Mouse (Mus musculus) cerebellum, postnatal 10 days (tissue): ENCODE results near the gene Cwc25.
A peak's percentile ranks its signal among the peaks of the same experiment; 100 is the strongest.
"Not testable (repeated sequence)": the region's sequence is repeated elsewhere in the genome, so short reads cannot be mapped to it uniquely, and the experiment has no call there.

Experiments used
- DNase-seq, 2 experiments: peaks; one replicate each; pipeline ENCODE4 v3.0.0; 2021; ENCODE audit warnings: mixed read lengths in 2 of 2

Gene Cwc25

GRCm38 (mm10) chr11:97719041-97719440, 47.3 kb downstream of the Cwc25 start:
- DNase-seq = no peak

DNA sequence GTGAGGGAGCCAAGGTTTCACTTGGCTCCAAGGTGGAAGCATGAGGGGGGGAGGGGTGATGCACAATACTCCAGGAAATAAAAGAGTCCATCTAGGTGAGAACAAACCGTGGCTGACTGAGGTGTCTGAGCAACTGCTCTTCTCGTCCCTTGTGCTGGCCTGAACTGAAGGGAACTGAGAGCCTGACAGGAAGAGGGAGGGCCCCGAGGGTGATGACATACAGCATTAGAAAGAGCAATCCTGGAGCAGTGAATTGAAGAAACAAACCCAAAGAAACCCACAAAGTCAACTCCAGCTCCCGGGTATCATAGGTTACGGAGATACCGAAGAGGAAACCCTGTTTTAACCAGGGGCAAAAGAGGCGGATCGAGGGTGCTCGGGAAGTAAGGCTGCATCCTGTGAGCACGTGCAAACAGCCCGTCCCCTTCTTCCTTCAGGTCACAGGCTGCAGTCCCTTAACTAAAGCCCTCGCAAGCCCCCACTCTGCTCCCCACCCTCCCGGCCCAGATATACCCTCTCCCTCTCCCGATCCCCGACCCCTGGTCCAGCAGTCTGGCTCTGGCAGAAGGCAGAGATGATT, 48.0 kb downstream of the Cwc25 start:
- DNase-seq = no peak

DNA sequence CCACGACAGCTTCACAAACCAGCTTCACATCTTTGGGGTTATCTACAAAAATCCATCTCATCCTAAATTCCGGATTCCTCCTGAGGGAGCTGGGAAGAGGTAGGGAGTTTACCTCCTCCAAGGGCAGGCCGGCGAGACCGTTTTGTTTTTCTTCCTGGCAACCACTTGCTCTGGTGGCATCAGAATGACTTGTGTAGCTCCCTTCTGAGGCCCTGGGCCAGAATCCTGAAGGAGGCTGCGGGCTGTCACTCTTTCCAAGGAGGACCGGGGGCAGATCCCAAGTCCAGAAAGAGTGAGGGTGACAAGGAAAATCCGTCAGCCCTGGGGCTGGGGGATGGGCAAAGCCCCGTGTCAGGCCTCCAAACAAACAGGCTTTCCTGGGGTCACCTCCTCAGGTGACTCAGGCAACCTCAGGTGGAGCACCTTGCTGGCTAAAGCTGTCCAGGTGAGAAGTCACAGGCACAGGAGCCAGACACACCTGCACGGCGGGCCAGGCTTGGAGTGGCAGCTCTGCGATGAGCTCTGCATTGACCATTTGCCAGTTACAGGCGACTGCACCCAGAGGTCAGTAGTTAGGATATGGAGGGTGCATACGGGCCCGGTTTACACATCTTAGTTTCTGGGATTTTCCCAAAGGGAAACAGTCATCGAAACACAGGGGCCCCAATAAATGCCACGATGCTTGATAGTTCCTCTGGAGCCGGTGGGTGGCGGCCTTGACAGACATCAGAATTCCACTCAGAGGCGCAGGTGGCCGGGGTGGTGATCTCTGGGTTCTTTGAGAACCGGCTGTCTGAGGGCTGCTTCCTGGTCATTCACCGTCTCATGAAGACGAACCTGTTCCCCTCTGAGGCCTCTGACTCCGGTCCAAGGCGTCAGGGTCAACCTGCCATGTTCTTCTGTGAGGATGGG, 48.7 kb downstream of the Cwc25 start:
- DNase-seq = no peak

- no peak for DNase-seq
Measured at GRCm38 (mm10) chr11:97716021-97716420, 50.3 kb downstream of the Cwc25 start.

DNA sequence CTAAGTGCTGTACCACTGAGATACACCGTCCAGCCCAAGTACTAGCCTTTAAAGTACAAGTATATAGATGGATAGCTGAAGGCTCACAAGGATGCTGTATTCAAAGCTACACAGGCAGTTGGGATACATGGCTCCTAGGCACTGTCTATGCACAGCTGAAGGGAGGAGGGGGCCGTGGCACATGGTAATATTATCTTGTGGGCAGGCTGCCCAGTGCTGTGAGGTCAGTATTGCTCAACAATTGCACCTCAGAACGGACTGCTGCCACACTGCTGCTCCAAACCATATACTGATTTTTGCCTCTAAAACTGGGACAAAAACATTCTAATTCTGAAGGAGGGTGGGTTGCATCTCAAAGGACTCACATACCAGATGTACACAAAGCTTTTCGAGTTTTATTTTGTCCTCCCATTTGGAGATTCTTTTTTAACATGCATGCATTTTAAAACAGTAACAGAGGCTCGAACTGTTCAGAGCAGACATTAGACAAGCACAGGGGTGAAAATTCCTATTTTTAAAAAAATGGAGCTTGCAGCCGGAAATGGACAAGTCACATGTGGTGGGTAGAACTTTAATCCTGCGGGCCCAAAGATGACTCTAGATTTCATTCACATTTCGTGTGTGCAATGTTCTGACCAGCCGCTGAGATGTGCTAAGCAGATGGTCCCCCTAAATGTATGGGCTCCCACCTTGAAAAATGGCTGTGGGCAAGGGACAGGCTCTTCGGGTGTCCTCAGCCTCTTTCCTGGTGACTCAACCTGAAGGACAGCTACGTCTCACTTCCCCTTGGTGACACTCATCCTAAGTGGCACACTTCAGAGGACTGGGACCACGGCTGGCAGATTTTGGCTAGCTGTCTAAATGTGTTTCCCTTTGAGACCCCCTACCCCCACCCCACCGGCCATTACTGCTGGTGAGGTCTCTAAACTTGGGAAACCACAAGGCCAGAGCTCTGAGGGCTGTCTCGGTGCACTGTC, 51.3 kb downstream of the Cwc25 start:
- peak; percentile 51 to 52 for DNase-seq

DNA sequence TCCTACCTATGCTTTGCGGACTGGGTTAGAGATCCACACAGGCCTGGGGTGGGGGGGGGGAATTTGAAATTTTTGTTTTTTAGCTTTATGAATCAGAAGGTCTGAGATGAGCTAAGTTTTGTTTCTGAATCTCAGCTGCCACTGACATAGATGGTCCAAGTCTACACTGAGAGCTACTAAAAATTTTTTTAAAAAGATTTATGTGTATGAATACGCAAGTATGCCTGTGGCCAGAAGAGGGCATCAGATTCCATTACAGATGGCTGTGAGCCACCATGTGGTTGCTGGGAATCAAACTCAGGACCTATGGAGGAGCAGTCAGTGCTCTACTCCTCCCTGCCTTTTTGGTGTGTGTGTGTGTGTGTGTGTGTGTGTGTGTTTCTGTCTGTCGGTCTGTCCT, 52.0 kb downstream of the Cwc25 start:
- no peak for DNase-seq

DNA sequence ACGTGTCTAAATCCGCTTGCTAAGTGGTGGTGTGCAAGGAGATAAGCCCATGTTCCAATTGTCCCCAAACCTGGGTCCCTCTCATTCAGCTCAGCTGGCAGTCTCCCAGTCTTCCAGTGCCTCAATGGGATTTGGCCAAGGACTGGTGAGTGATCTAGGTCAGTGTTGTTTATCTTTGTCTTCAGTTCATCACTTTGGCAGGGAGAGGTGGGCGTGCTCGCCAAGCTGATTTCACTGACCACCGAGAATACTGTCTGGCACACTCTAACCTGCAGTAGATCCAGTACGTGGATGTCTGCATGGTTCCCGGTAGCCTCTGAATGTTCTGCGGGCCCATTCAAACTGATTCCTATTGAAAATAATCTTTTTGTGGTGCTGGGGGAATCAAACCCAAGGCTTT, 52.5 kb downstream of the Cwc25 start:
- DNase-seq = peak; percentile 76 to 82

- no peak for DNase-seq
Measured at GRCm38 (mm10) chr11:97712286-97712685, 54.1 kb downstream of the Cwc25 start.

DNA sequence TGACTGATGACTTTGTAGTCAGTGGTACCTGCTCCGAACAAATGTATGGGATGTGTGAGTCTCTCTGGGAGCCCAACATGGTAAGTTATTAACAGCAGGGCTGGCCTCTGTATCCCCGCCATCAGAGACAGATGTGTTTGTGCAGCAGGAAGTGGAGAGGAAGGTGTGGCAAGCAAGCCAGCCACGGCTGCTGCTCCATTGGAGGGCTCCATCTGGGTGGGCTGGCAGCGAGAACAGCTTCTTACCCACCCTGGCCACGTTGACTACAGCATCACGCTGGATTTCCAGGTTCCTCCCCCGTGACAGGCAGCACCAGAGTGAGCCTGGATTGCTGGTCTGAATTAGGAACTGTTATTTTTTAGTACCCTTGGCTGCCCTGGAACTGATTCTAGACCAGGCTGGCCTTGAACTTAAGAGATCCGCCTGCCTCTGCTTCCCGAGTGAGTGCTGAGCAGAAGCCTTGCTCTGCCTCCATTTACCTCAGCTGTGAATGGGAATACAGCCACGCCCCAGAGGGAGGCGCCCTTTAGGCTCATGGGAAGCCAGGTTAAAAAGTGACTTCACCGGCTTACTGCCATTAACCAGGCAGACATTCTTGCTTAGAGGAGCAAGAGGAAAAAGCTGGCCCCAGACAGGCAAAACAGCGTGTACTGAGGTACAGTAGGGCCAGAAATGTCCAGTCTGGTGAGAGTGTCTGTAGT, 55.0 kb downstream of the Cwc25 start:
- DNase-seq = no peak

DNA sequence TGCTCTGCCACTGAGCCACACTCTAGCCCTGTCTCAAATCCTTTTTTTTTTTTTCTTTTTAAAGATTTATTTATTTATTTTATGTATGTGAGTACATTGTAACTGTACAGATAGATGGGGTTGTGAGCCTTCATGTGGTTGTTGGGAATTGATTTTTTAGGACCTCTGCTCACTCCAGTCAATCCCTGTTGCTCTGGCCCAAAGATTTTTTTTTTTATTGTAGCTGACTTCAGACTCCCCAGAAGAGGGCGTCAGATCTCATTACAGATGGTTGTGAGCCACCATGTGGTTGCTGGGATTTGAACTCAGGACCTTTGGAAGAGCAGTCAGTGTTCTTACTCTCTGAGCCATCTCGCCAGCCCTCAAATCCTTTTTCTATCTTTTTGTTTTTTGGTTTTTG, 56.3 kb downstream of the Cwc25 start:
- not testable (repeated sequence) for DNase-seq

DNA sequence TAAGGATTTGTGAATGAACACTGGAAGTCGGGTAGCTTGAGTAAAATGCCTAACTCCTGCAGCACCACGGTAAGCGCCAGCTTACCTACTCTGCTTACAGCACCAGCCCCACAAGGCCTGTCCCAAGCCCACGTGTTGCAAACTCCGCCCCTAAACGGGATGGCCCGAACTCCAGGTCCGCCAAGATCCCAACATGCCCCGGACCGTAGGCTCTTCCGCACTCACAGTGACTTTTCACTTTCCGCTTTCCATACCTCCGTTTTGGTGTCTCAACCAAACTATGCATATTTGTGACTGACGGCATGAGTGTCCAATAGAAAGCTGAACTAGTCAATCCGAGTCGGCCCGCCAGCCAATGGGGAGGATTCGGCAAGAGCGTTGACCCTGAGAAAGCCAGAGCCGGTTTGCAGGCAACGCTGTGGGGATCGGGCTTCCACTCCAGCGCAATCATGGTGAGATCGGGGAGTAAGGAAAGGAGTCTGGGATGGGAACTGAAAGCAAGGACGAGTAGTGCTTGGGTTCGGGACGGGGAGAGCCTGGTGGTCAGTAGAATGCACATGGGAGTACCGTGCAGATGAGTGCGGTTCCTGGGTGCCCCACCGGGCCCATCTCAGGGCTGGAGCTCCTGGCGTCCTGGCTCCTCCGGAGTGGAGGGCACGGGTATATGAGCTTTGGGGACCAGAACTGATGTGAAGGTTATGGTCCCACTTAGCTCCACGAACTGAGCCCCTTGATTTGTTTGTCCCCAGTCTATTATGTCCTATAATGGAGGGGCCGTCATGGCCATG, 63.1 kb downstream of the Cwc25 start, which contains the start of gene Psmb3:
TSS of gene Psmb3 (plus strand) at position 361 of the 788 bp plus-strand sequence.
- DNase-seq = peak; percentile 99 to 100

- peak; percentile 93 to 96 for DNase-seq
Measured at GRCm38 (mm10) chr11:97702393-97702745, 64.0 kb downstream of the Cwc25 start.

DNA sequence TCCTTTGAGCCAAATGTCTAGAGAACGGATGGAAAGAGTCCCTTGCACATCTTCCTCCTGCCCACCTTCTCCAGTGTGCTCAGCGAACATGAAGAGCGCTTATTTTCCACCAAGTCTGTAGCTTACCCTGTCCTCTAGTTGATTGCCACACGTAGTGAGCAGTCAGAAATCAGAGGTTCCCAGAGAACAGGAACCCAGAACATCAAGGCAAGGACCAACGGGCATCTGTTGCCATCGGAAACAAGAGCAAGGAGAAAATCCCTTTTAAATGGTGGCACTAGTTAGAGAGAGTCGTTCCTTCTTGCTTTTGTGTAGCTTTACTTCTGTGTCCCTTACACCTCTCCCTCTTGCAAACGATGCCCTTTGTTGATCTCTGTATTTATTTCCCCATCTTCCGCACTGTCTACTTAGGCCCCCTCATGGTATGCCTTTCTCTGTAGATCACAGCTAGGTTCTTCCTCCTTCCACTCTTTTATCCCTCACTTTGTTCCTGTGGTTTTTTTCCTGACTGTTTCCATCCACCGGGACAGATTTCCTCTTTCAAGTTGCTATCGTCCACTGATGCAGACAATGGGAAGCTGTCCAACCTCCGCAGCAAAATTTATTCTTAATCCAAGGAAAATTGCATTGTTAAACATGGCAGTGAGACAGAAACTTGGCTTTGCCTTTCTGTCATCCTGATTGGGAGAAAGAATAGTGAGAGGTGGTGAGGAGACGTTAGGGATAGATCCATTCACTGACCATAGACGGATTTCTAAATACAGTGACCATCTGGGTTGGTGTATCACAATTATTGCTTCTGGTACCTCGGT, 64.6 kb downstream of the Cwc25 start:
- DNase-seq = no peak

DNA sequence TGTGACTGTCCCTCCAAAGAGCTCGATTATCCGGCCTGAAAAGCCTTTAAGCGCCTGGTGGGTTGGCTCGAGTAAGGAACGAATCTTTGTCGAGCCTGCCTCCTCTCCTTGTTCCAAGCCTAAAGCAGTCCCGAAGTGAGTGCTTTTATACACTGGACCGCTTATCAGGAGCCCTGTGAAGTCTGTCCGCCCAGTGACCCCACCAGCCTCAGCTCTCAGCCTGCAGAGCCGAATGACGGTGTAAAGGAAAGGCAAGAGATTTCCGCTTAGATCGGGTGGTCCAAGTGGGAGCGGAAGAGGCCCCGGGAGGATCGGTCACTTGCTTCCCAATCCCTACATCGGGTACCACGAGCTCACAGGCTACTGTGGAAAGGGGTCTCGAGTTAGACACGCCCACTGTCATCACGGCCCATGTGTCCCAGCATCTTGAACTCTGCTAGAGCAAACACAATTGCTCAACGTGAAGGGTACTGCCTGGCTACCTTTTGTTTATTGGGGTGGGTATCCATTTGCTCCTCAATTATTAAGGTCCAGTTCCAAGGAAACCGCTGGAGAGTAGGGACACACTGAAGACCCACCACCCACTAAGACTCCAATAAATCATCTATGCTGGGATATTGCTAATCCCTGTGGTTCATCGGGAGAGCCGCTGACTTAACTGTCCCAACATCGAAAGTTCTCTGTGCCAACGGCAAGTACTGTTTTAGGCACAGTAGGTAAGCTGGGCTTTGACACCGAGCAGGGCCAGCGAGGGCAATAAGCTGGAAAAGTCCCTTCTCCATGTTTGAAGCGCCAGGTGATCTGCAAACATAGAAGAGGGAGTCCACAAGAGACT, 65.4 kb downstream of the Cwc25 start:
- DNase-seq = peak in 1 of 2 experiments; percentile 51

DNA sequence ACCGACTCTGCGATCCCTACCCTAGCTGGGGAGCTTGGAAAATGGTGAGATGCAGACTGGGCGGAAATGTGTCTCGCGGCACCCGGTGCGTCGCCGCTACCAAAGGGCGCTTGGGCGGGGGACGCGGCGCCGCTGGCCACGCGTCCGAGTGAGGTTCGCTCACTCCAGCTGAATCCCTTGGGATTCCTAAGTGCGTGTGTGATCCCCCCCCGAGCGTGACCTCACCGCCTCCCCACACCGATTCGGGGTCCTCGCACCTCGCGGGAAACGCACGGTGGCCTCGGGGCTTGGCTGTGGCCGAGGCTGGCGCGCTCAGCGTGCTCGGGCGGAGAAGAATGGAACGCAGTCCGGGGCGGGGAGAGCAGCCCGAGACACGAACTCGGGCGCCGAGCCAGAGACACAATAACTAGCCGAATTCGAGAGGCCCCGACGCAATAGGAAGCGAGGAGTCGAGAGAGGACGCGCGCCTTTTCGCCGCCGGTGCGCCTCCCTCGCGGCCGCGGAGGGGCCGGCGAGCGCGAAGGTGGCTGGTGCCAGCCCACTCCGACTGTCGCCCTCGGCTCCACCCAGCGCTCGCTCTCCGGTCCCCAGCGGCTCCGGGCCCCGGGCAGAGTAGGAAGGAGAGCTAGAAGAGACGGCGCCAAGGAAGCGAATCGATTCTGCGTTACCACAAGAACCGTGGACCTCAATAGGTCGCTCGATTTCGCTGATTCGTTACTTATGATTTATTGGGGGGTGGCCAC, 66.2 kb downstream of the Cwc25 start, which contains the start of gene Pcgf2:
TSS of gene Pcgf2 (minus strand) at position 495 of the 743 bp plus-strand sequence.
- peak; percentile 91 to 93 for DNase-seq

- peak; percentile 98 for DNase-seq
Measured at GRCm38 (mm10) chr11:97699626-97700002, 66.7 kb downstream of the Cwc25 start.

- DNase-seq = peak; percentile 90
Measured at GRCm38 (mm10) chr11:97698741-97699611, 67.4 kb downstream of the Cwc25 start.
